Mouse (Mus musculus) adrenal gland, postnatal 4 days (tissue): ENCODE data around the gene Jun. TPM values are rescaled to one million over a fixed set of nuclear protein-coding genes. Genes with fewer than 3 reads are reported as not detected.

ENCODE experiments used
- DNase-seq, 2 experiments: peaks; one replicate each; pipeline ENCODE4 v3.0.0; 2021 to 2022; ENCODE audit warnings: low spot score in 2 of 2, mixed read lengths in 2 of 2
- total RNA-seq, 2 experiments: library from RNA; stranded (reverse); gene quantifications; 2 replicates each; pipeline ENCODE4 v1.2.3; 2021

The Jun gene
- total RNA-seq, 2 experiments from 2014 or later = 46.6 to 58.6 TPM

DNA sequence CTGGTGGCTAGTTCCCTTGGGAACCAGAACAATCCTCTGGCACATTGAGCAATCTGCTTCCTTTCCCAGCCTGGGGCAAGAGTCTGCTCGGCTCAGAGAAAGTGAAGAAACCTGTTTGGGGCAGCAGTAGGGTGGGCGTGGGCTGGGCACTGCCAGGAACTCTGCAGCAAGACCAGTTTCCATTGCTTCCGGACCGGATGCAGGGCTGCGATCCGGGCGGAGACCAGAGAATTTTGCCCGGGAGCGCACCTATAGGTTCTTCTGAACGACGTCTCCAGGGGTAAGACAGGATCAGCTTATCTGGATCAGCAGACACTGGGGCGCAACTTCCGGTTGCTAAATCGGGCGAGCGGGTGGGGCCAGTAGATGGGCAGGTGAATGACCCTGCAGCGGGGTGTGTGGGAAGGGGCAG lies 23.6 kb upstream of the Jun start:
- DNase-seq = no peak

DNA sequence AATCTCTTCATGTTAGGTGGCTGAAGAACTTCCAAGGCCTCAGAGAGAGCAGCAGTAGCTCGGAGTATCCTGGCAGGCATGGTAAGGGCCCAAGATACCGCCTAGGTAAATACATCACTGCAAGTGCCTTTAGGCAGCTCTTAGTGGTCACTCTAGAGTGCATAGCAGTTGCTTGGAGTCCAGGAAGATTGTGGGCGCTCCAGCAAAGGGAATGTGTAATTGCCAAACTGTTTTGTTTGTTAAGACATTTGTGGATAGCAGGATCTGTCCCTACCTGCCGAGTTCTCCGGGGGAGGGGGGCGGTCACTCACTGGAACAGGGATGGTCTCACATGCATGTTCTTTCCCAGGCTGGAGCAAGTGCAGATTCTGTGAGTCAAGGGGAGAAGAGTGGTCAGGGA lies 22.3 kb upstream of the Jun start:
- DNase-seq = no peak

DNA sequence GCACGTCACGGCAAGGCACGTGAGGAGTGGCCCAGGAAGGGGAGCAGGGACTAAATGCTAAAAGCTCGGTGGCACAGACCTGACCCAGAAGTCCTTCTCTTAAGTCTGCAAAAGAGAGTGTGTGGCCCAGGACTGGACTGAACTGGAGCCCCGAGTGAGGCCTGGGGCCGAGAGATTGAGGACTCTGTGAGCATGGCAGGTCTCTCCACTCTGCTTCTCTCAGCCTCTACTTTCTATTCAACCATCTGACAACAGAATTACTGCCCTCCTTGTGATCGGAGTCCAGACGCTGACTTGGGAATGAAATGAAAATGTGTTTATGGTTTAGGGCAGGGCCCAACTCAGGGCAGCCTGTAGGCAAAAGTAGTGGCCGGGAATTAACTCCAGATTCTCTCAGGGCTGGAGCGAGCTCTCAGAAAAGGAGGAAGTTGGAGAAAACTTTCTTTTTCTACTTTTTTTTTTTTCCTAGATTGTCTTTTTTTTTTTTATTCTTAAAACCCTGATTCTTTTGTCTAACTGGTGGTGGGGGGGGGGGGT lies 21.3 kb upstream of the Jun start:
- no peak for DNase-seq

DNA sequence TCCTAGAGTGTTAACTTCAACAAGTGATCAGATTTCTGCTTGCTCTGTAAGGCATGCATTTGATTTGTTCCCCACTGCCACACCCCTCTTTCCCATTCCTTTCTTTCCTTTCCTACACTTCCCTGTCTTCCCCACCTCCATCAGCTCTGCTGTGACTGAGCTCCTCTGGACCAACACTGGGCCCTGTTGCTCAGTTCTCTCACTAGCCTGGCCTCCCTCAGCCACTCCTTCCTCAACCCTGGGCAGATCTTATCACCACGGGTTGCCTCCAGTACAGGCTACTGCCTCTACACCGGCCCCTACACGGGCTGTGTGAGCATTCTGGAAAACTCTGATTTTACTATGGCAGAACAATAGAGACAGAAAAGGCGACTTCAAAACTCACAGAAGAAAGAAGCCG lies 18.4 kb upstream of the Jun start:
- DNase-seq = no peak

DNA sequence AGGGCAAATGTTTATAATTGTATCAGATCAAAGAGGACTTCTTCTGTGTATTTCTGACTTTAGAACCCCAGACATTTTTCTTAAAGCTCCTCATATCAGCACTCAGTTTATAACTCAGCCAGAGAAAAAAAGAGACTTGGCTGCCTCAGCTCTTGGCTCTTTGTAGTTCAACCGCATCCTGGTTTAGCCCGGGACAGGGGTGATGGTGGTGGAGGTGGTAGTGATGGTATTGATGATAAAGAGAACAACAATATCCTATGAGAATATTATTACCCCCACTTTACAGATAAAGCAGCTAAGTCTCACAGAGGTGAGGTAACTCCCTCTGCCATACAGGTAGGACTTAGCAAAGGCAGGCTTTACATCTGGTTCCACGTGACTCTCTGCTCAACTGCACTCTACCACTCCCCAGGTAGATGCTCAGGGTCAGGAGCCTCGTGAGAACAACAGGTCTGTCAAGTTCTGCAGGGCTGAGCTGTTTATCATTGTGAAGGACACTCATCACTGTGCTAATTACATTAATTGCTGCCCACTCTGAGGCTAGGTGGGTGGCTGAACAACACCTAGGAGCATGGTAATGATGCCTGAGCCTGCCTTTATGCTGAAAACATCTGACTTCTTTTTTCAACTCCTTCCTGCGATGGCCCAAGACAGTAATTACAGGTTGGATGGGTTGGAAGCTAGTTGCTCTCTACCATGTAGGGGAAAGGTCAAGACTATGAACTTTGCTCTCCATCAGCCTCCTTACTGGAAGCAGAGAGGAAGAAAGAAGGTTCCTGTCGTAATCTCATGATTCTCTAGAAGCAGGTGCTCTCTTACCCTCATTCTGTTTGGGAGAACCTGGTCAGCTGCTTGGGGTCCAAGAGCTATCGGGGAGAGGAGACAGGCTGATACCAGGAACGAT lies 16.3 kb upstream of the Jun start:
- no peak for DNase-seq

DNA sequence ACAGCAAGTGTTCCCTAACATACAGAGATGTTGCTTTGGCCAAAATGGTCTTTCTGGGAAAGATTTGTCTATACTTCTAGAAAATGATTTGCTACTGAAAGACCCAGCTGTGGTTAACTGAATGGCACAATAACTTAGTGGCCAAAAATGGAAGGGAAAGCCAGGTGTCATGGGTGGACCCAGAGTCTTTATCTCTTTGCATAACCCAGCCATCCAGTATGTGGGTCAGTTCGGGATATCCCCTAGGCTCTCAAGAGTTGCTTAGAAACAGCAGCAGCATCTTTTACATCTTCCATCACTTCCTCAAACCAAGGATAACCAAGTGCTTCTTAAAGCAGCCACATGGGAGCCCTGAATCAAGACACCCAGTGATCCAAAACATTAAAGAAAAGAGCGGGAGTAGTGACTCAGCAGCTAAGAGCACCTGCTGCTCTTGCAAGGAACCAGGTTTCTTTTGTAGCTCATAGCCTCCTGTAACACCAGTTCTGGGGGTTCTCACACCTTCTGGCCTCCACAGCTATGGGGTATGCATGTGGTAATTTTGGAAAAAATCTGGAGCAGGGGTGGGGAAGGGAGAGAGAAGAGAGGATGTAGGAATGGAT lies 11.7 kb upstream of the Jun start:
- no peak for DNase-seq

DNA sequence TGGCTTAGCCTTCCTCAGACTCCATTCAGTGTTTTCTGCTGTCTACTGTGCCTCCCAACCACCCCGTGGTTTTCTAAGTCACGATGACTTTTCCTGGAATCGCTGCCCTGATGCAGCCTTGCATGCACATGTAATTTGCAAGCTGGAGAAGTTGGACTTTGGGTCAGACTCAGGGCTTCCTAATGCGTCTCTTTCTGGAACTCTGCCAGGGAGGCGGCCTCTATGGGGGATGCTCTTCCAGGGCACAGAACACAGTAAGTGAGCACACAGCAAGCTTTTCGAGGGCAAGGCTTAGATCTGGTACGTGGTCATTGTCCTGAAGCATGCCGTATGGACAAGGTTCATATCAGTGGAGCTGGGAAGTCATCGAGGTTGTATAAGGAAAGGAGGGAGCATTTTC lies 10.9 kb upstream of the Jun start:
- DNase-seq = no peak

DNA sequence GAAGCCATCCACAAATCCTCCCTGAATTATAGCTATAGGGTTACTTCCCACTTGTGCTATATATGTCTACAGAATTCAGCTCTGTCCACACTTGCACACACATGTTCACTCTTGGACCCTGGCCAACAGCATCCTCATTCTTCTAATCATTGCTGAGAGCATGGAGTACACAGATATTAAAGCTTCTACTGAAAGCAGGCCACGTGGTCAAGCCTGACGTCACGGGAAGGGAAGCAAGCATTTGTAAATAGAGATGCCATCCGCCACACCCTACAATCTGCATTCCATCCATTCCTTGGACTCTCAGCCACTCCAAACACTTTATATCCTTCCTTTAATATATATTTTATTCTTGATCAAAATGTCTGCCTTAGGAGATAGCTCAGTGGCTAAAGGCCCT lies 5.2 kb upstream of the Jun start:
- no peak for DNase-seq

DNA sequence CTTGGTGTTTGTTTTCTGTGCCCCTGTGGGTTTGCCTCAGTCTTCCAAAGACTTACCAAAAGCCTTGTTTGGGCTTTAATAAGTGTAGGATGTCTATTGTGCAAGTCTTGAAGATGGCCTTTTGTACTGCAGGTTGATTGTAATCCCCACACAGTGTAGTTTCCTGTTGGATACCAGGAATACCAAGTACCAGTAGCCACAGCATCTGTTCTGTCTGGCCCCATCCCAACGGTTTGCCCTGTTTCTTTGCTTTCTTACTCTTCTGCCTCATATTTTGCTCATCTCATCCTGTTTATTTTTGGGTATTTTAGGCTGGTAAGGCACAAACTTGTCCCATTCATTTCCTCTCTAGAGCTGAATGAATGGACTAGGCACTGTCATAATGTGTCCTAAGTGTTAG lies 3.3 kb upstream of the Jun start:
- DNase-seq = no peak

DNA sequence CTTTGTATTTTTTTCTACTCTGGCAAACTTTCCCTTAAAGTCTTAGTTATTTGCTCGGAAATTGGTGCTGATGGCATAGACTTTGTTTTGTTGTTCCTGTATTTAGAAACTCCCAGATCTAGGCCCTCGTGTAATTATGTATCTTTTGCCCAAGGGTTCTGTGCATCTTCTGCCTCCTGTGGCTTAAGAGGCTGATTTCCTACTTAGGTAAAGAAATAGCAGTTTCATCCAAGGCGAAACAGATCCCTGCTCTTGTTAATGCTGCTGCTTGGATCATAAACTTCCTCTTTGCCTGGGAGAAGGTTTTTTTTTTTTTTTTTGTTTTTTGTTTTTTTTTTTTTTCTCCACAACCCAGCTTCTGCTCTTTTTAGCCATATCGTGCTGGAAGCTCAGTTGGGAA lies 2.3 kb upstream of the Jun start:
- DNase-seq = no peak

DNA sequence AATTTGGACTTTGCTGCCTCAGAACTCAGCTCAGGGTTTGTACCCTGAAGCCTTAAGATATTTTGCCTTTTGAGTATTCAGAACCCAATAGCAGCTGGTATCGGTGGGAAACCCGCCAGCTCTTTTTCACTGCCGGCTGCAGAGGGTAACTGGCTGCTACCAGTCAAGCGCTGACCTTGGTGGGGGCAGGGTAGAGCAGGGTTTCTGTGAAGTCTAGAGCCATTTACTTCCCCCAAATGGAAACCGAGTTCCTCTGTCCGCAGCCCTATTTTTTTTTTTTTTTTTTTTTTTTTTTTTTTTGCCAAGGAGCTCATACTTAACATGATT lies 1.7 kb upstream of the Jun start:
- DNase-seq = peak; percentile 26 to 61

DNA sequence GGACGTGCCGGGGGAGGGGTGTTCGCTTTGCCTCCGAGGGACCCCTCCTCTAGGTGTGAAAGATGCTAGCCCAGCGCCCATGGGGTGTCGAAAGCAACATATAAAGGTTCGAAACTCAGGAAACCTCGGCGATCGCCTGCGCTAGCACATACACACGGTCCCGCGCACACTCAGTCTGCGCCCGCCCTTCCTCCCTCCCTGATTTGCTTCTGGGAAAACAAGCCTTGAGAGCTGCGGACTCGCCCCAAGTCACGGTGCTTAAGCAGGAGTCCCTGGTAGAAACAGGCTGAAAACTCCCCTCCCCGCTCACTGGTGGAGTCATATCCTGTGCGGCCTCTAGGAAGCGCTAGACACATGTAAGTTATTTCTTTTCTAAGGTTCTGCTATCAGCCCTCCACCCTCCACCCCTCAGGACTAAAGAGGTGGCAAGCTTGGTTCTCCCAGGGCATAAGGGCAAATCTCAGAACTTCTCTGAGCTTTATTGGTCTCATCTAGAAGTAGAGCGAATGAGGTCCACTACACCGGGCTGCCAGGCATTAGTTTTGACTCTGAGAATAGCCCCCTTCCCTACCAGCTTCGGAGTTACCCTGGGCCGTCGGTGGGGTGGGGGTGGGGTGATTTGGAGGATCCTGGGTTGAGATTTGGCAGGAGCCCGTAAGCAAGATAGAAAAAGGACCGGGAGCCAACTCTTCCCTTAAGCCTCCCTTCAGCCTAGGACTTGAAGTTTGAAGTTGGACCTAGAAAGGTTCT lies 1.2 kb upstream of the Jun start:
- peak; percentile 61 to 84 for DNase-seq

DNA sequence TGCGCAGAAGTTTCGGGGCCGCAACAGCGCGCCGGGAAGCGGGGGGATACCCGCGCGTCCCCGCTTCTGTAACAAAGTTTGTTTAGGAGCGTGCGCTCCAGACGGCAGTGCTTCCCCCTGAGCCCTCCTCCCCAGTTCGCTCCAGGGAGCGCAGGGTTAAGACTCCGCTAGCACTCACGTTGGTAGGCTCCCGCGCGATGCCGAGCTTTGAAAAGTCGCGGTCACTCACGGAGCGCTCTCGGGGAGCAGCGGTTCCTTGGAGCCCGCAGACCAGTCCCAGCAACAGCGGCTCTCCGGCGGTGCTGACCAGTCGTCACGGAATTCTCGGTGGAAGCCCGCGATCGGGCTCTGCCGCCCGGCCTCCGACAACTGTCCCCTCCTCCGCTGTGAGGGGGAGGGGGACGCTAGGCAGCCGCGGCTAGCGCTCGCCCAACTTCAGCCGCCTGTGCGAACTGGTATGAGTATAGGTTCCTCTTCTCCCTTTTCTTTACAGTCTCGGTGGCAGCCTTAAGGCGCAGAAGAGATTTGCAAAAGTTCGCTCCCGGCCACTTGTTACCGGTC lies 631 bp downstream of the Jun start:
- peak; percentile 14 to 15 for DNase-seq

DNA sequence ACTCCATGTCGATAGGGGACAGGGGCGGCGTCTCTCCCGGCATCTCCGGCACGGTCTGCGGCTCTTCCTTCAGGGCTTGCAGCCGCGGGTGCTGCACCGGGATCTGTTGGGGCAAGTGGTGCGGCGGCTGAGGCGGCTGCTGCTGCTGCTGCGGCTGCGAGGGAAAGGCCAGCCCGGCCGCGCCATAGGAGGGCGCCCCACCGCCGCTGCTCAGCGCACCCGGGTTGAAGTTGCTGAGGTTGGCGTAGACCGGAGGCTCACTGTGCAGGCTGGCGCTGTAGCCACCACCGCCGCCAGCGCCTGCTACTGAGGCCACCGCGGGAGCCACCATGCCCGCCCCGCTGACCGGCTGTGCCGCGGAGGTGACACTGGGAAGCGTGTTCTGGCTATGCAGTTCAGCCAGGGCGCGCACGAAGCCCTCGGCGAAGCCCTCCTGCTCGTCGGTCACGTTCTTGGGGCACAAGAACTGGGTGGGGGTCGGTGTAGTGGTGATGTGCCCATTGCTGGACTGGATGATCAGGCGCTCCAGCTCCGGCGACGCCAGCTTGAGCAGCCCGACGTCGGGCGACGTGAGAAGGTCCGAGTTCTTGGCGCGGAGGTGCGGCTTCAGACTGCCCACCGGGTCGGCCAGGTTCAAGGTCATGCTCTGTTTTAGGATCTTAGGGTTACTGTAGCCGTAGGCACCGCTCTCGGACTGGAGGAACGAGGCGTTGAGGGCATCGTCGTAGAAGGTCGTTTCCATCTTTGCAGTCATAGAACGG lies 1.3 kb downstream of the Jun start:
- DNase-seq = peak; percentile 47 to 67

DNA sequence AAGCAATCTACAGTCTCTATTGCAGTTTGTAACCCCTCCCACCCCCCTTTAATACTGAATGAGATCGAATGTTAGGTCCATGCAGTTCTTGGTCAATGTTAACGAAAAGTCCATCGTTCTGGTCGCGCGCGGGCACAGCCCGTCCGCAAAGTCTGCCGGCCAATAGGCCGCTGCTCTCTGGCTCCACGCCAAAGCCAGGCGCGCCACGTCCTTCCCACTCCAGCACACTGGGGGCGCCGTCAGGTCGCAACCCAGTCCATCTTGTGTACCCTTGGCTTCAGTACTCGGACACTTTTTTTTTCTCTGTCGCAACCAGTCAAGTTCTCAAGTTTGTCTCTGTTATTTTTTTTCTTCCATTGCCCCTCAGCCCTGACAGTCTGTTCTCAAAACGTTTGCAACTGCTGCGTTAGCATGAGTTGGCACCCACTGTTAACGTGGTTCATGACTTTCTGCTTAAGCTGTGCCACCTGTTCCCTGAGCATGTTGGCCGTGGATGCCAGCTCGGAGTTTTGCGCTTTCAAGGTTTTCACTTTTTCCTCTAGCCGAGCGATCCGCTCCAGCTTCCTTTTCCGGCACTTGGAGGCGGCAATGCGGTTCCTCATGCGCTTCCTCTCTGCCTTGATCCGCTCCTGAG lies 2.0 kb downstream of the Jun start:
- peak; percentile 77 to 78 for DNase-seq

DNA sequence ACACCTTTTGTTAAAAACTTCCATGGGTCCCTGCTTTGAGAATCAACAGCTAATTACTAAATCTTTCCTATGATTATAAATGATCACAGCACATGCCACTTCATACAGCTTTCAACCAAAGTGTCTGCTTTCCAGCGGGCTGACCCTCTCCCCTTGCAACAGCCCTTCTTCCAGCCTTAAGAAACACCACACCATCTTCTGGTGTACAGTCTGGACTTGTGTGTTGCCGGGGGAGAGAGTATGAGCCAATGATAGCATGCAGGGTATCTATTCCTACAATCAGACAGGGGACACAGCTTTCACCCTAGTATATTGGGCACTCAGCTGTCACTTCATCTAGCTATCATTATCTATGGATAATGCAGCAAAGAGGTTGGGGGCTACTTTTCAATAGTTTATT lies 2.9 kb downstream of the Jun start:
- no peak for DNase-seq

DNA sequence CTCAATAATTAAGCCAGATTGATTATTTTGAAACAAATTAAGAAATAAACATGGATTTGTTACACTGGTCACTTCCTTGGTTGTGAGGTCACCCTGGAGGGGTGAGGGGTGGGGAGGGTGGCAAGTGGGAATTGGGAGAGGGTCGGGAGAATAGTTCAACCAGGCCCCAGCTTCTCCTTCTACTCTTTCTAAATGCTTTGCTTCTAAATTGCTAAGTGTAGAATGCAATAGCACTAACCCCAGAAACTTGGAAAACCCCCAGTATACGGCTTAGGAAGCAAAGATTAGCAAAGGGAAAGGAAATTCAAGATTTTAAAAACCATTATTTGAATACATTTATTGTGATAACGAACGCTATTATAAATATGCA lies 3.3 kb downstream of the Jun start:
- no peak for DNase-seq

DNA sequence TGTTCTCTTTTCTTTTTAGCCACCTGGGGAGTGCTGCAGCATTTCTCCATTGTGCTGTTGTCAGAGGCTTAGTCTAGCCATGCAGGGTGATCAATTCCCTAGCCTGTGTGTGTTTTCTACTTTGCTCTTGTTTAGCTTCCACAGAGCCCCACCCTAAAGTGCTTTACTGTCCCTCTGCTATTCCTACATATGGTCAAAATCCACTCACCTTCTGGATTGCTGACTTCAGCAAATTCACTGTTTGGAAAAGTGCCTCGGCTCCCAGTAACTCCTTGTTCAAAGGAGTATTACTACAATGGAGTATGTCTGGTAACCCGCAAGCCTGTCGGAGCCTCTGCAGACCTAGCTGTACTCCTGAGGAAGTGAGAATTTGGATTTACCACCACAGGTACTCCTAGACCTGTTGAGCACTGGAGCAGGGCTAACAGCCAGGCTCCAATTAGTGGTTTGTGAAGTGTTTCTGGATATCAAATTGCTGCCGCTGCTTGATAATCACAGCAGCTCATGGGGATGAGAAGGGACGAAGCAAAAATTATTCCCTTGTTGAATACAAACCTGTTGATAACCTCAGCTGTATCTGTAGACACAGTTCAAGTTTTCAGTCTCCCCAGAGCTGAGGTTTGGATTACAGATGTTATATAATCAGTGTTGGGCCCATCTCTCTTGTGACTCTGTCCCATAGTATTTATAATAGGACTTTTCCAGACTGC lies 3.8 kb downstream of the Jun start:
- no peak for DNase-seq

DNA sequence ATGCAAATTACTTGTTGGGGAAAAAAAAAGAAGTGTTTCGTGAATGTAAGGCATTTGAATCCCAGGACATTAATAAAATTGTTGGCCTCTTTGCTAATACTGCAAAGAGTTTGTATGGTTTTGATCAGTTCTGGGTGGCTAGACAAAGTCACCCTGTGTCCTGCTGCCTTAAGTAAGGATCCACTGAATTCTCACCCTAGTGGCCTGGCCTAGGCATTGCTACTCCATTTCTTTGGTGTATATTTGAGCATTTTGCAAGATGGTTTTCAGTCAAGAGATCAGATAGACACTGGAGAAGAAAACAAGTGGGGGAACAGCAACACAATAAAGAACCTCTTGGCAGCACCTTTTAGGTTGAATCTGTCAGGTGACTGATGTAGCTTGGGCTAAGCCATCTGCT lies 6.9 kb downstream of the Jun start:
- DNase-seq = no peak

DNA sequence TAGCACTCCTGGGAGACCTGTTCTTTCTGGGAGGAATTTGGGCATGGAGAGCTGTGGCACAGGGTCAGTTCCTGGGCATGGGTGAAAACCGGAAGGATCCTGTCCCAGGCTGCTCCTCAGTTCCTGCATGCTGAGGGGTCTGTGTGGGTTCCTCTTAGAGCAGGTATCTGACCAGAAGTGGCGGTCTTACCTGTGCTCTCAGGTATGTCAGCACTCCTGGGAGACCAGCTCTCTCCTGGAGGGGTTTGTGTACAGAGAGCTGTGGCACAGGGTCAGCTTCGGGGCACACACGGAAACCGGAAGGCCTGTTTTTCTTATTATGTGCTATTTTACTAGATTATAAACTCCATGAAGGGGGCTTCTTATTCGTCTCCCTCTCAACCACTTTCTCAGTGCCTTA lies 7.3 kb downstream of the Jun start:
- DNase-seq = no peak
